Mouse (Mus musculus): ENCODE results near the gene Serpinb8. TPM values are rescaled to one million over a fixed set of nuclear protein-coding genes. Genes with fewer than 3 reads are reported as not detected.

Serpinb8 gene
- polyA plus RNA-seq, 1 experiment = 6.8 TPM

DNA sequence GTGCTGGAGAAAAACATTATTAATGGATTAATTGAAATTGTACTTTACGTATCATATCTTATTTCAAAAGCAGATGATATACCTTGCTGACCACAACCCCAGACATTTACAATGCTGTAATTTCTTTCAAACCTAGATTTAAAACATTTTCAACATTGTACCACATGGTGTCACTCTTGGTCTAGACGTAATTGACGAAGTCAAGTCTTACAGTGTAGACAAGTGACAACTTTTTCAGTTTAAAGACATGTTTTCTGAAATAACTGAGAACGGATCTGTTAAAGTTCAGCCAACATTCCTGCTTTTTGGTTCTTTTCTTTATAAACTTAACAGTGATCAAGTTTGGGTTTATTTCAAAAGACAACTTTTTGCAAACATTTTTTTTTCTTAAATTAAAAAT is 46.1 kb downstream of the Serpinb8 start:
- TF ChIP-seq CTCF (IDR thresholded peaks at IDR 0.05; ENCODE audit: extremely low read depth, insufficient read depth, low read length) = no peak
- TF ChIP-seq POLR2A (IDR thresholded peaks at IDR 0.05; ENCODE audit: extremely low read depth, insufficient read depth, low read length) = no peak
- Histone ChIP-seq H3K4me3 (ENCODE audit: insufficient read depth, low read length) (no peak overlapping the region), H3K27ac (ENCODE audit: insufficient read depth, low read length) (no peak overlapping the region), H3K4me1 (ENCODE audit: control insufficient read depth, insufficient read depth, low read length) (no peaks in the 10 kb centered on the region)

GRCm38 (mm10) chr1:107638056-107638455 is 48.2 kb downstream of the Serpinb8 start:
- Histone ChIP-seq H3K4me3 (ENCODE audit: insufficient read depth, low read length) (no peak overlapping the region), H3K4me1 (ENCODE audit: control insufficient read depth, insufficient read depth, low read length) (no peaks in the 10 kb centered on the region), H3K27ac (ENCODE audit: insufficient read depth, low read length) (no peak overlapping the region)
- no peak for TF ChIP-seq POLR2A (IDR thresholded peaks at IDR 0.05; ENCODE audit: extremely low read depth, insufficient read depth, low read length)
- TF ChIP-seq CTCF (IDR thresholded peaks at IDR 0.05; ENCODE audit: extremely low read depth, insufficient read depth, low read length) = no peak

DNA sequence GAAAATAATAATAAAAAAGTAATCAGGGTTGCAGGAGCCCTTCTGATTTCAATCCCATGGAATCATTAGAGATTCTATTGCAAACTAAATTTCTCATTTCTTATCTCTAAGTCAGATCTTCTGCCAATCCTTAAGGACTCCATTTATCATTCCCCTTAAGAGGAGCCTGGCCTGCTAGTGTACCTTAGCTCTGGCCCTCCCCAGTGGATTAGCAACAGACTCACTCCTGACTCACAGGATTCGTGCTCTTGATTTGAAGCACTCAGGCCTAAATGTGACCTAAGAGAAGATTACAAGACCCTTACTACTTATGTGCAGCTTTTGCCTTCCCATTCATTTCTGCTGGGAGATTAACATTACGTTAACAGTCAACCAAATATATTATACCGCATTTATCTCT is 48.7 kb downstream of the Serpinb8 start:
- H3K27ac ChIP-seq (ENCODE audit: insufficient read depth, low read length) = no peak overlapping the region
- H3K4me1 ChIP-seq (ENCODE audit: control insufficient read depth, insufficient read depth, low read length) = no peaks in the 10 kb centered on the region
- H3K4me3 ChIP-seq (ENCODE audit: insufficient read depth, low read length) = no peak overlapping the region
- TF ChIP-seq POLR2A (IDR thresholded peaks at IDR 0.05; ENCODE audit: extremely low read depth, insufficient read depth, low read length) (no peak), CTCF (IDR thresholded peaks at IDR 0.05; ENCODE audit: extremely low read depth, insufficient read depth, low read length) (no peak)

DNA sequence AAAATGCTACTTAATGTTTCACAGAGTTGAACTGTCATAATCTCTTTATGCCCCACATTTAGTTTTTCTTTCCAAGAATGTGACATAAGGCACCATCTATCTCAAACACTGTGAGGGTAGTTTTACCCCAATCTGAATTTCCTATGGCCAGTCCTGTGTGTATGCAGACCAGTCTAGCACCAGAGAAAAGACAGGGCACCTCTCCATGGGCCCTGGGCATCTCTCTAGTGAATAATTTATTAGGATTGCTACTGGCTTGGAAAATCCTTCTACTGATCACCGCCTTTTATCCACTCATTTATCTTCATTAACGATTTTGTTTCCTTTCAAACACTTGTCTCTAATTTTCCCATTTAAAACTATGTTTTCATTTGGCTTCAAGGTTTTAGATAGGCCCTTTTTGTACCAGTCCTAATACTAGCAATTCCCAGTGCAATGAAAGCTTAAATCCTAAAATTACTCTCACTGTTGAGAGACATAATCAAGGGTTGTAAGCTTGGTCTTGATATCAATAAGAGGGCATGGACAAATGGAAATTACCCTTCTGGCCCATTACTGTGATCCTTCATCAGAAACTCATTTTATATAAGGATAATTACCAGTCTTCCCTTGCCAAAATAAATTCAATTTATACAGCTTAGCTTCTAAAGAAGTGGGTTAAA is 52.8 kb downstream of the Serpinb8 start:
- TF ChIP-seq POLR2A (IDR thresholded peaks at IDR 0.05; ENCODE audit: extremely low read depth, insufficient read depth, low read length) = no peak
- TF ChIP-seq CTCF (IDR thresholded peaks at IDR 0.05; ENCODE audit: extremely low read depth, insufficient read depth, low read length) = no peak
- Histone ChIP-seq H3K4me1 (ENCODE audit: control insufficient read depth, insufficient read depth, low read length) (no peaks in the 10 kb centered on the region; the same call in 1 of the 2 replicates), H3K27ac (ENCODE audit: insufficient read depth, low read length) (no peak overlapping the region), H3K4me3 (ENCODE audit: insufficient read depth, low read length) (no peak overlapping the region)

DNA sequence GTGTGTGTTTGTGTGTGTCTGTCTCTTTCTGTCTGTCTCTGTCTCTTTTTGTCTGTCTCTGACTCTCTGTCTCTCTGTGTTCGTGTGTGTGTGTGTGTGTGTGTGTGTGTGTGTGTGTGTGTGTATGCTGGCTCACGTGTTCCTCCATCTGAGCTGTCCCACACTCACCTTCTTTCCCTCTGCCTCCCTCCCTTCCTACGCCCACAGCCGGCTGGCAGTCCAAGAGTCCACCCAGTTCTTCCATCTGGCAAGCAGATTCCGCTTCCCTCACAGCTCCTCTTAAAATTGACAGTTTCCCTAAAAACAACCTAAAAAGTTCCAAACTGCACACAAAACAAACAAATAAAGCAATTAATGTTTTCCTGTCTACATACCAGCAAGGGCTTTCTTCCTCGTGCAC is 55.3 kb downstream of the Serpinb8 start:
- Histone ChIP-seq H3K27ac (ENCODE audit: insufficient read depth, low read length) (no peak overlapping the region), H3K4me1 (ENCODE audit: control insufficient read depth, insufficient read depth, low read length) (no peaks in the 10 kb centered on the region; the same call in 1 of the 2 replicates), H3K4me3 (ENCODE audit: insufficient read depth, low read length) (no peak overlapping the region)
- no peak for TF ChIP-seq CTCF (IDR thresholded peaks at IDR 0.05; ENCODE audit: extremely low read depth, insufficient read depth, low read length)
- no peak for TF ChIP-seq POLR2A (IDR thresholded peaks at IDR 0.05; ENCODE audit: extremely low read depth, insufficient read depth, low read length)

GRCm38 (mm10) chr1:107657689-107658088 is 67.9 kb downstream of the Serpinb8 start:
- TF ChIP-seq CTCF (IDR thresholded peaks at IDR 0.05; ENCODE audit: extremely low read depth, insufficient read depth, low read length) (no peak), POLR2A (IDR thresholded peaks at IDR 0.05; ENCODE audit: extremely low read depth, insufficient read depth, low read length) (no peak)
- Histone ChIP-seq H3K4me1 (ENCODE audit: control insufficient read depth, insufficient read depth, low read length) (no peaks in the 10 kb centered on the region), H3K4me3 (ENCODE audit: insufficient read depth, low read length) (no peak overlapping the region), H3K27ac (ENCODE audit: insufficient read depth, low read length) (no peak overlapping the region)

Other genes starting within 250 kb of the Serpinb8 start
- gene Serpinb11, start 228.8 kb upstream of the Serpinb8 start, polyA plus RNA-seq (2012; rRNA removed) = 0.04 TPM in 1 of 2 replicates, not detected in the other
- not detected in 2 replicates for gene Serpinb7, start 190.4 kb upstream of the Serpinb8 start, polyA plus RNA-seq (2012; rRNA removed)
- gene Serpinb2, start 78.6 kb upstream of the Serpinb8 start, polyA plus RNA-seq (2012; rRNA removed) = not detected in 2 replicates

All from cortical plate, adult 2 months (tissue).